Mouse (Mus musculus): Measurements from ENCODE around the gene Unc5b. TPM values are rescaled to one million over a fixed set of nuclear protein-coding genes. Genes with fewer than 3 reads are reported as not detected.
A peak's percentile ranks its signal among the peaks of the same experiment; 100 is the strongest.

The Unc5b gene
- total and polyA plus RNA-seq, 2 experiments from 2014 or later = 4.9 to 50.5 TPM

DNA sequence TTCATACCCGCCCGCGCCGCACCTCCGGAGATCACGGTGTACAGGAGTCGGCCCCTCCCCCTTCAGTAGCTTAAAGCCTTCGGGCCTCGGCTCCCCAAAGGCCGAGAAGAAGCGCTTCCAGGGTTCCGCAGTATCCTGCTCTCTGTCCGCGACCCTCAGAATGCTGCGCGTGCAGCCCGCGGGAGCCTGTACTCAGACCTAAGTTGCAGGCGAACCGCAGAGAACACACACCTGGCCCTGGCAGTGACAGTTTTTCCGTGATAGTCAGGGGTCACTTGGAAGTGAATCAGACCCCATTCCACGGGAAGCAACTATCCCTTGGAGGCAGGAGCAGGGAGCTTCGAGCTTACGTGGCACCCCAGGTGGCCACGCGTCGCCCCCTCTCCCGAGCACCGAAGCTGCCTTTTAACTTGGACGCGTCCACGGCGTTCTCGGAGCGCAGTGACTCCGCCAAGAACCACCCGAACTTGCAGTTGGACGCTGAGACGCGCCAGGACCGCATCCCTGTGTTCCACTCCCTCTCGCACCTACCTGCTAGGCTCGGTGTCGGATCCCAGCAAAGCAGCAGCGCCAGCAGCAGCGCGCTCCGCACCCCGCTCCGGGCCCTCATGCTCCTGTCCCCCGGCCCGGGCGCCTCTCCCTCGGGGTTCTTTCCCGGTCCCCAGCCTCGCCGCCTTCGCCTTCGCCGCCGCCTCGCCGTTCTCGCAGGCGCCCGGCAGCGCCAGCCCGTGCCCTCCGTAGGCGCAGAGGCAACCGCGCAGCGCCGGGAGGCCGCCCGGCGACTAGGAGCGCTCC lies 628 bp downstream of the Unc5b start:
- TF ChIP-seq CTCF (IDR thresholded peaks at IDR 0.05; ENCODE audit: low read depth) = no peak
- TF ChIP-seq EP300 (IDR thresholded peaks at IDR 0.05; ENCODE audit: low read depth) = no peak
- under 1% methylated on average over 78 of the region's 78 CpGs for WGBS
- peak overlapping the region; percentile 73 for H3K4me3 ChIP-seq (ENCODE audit: low read depth, low read length)
- peak overlapping the region; percentile 80 for H3K9ac ChIP-seq (replicated peaks; ENCODE audit: low read depth, low read length)
- H3K9me3 ChIP-seq (replicated peaks; ENCODE audit: control insufficient read depth, low read length) = no peaks in the 10 kb centered on the region
- H3K27ac ChIP-seq (ENCODE audit: low read depth) = peak overlapping the region; percentile 91
- peaks cover 19% of the 10 kb centered on the region; the same call in 1 of the 2 replicates for H3K4me1 ChIP-seq (ENCODE audit: control insufficient read depth, insufficient read depth)
- H3K4me2 ChIP-seq (ENCODE audit: low read depth, low read length) = peak overlapping the region; percentile 83
- H3K27me3 ChIP-seq (ENCODE audit: control insufficient read depth, insufficient read depth, low read length) = no peaks in the 10 kb centered on the region; the same call in 1 of the 2 replicates
- DNase-seq (ENCODE audit: low spot score) = no peak
- no peaks in the 10 kb centered on the region for H3K36me3 ChIP-seq (replicated peaks; ENCODE audit: control insufficient read depth, insufficient read depth, low read length)
- ATAC-seq (ENCODE audit: insufficient read depth, low read depth) = peak; percentile 4

DNA sequence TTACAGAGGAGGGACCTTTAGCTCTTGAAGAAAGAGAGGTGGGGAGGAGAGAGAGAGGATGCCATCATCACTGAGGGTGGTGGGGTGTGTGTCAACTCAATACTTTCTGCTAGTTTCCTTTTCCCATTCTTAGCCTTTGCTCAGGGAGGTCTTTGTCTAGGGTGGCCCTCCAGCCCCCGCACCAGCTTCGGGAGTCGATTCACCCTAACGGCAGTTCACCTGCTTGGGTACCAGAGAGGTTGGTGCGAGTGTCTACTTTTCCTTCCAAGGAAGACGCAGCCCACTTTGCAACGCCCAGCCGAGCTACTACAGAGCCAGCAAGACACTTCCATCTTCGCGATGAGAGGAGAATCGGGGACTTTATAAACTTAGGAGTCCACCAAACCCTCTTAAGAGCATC lies 1.4 kb downstream of the Unc5b start:
- H3K4me3 ChIP-seq (ENCODE audit: low read depth, low read length) = peak overlapping the region; percentile 73
- H3K9me3 ChIP-seq (replicated peaks; ENCODE audit: control insufficient read depth, low read length) = no peaks in the 10 kb centered on the region
- H3K27me3 ChIP-seq (ENCODE audit: control insufficient read depth, insufficient read depth, low read length) = no peaks in the 10 kb centered on the region; the same call in 1 of the 2 replicates
- ATAC-seq (ENCODE audit: insufficient read depth, low read depth) (no peak), DNase-seq (ENCODE audit: low spot score) (no peak)
- no peak overlapping the region for H3K27ac ChIP-seq (ENCODE audit: low read depth)
- H3K4me1 ChIP-seq (ENCODE audit: control insufficient read depth, insufficient read depth) = peaks cover 19% of the 10 kb centered on the region; the same call in 1 of the 2 replicates
- peak overlapping the region; percentile 80 for H3K9ac ChIP-seq (replicated peaks; ENCODE audit: low read depth, low read length)
- TF ChIP-seq CTCF (IDR thresholded peaks at IDR 0.05; ENCODE audit: low read depth) = no peak
- H3K4me2 ChIP-seq (ENCODE audit: low read depth, low read length) = peak overlapping the region; percentile 83
- H3K36me3 ChIP-seq (replicated peaks; ENCODE audit: control insufficient read depth, insufficient read depth, low read length) = no peaks in the 10 kb centered on the region
- under 1% methylated on average over 11 of the region's 11 CpGs for whole genome bisulfite sequencing

DNA sequence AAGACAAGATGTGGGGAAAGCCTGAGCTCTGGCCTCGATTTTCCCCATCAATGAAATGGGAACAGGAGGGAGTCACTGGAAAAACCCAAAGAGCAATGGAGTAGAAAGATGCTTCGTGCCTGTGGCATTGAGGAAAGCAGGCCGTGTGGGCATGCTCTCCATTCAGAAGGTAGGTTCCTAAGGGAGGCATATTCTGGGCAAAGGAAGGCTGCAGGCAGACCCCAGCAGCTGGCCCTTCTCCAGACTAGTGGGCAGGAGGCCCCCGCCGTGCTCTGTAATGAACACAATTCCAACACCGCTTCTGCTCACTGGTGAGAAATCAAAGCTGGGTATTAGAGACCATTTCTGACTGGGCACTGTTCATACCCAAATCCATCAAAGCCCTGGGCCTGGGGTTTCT lies 2.3 kb downstream of the Unc5b start:
- Histone ChIP-seq H3K4me2 (ENCODE audit: low read depth, low read length) (peak overlapping the region; percentile 83), H3K27ac (ENCODE audit: low read depth) (no peak overlapping the region), H3K36me3 (replicated peaks; ENCODE audit: control insufficient read depth, insufficient read depth, low read length) (no peaks in the 10 kb centered on the region), H3K4me3 (ENCODE audit: low read depth, low read length) (peak overlapping the region; percentile 73), H3K9ac (replicated peaks; ENCODE audit: low read depth, low read length) (no peak overlapping the region), H3K4me1 (ENCODE audit: control insufficient read depth, insufficient read depth) (peaks cover 19% of the 10 kb centered on the region; the same call in 1 of the 2 replicates), H3K27me3 (ENCODE audit: control insufficient read depth, insufficient read depth, low read length) (no peaks in the 10 kb centered on the region; the same call in 1 of the 2 replicates), H3K9me3 (replicated peaks; ENCODE audit: control insufficient read depth, low read length) (no peaks in the 10 kb centered on the region)
- 60% methylated on average over 6 of the region's 6 CpGs for WGBS
- ATAC-seq (ENCODE audit: insufficient read depth, low read depth) = no peak
- TF ChIP-seq CTCF (IDR thresholded peaks at IDR 0.05; ENCODE audit: low read depth) (no peak), EP300 (IDR thresholded peaks at IDR 0.05; ENCODE audit: low read depth) (no peak)
- no peak for DNase-seq (ENCODE audit: low spot score)

DNA sequence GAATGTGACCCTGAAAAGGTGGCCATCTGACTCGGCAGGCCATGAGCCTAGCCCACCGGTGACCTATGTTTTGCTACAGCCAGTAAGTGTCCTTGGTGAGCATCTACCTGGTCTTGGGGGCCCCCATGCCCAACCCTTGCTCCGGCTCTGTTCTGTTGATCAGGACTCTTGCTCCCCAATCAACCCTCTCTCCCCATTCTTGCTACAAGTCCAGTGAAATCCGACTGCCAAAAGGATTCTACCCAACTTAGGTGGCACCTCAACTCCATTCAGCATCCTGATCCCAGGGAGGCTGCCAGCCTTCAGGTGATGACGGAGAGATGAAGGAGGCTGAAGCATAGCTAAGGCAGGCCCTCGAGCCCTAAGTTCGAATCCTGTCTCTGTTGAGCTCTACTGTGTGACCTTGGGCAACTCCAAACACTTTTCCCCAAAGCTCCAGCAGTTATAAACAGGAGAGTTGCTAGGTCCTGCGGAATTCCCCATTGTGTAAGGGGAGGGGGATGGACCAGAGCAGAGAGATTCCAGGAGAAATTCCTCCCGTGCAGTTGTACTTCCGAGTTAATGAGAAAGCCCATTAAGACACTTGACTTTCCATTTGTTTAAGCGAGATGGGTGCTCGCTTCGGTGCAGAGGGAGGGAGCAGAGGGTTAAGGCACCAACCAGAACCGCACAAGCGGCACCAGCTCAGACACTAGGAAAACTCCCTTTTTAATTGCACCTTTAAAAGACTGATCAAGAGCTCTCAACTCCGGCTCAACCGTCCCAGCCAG lies 3.3 kb downstream of the Unc5b start:
- H3K27me3 ChIP-seq (ENCODE audit: control insufficient read depth, insufficient read depth, low read length) = no peaks in the 10 kb centered on the region; the same call in 1 of the 2 replicates
- 56% methylated on average over 17 of the region's 17 CpGs for WGBS
- H3K9ac ChIP-seq (replicated peaks; ENCODE audit: low read depth, low read length) = no peak overlapping the region

GRCm38 (mm10) chr10:60827266-60827665 lies 4.1 kb downstream of the Unc5b start:
- DNase-seq (ENCODE audit: low spot score) = no peak

More for the DNA sequence above, 3.3 kb downstream of the Unc5b start:
- H3K4me1 ChIP-seq (ENCODE audit: control insufficient read depth, insufficient read depth) = peaks cover 27% of the 10 kb centered on the region; the same call in 1 of the 2 replicates
- DNase-seq (ENCODE audit: low spot score) (no peak), ATAC-seq (ENCODE audit: insufficient read depth, low read depth) (no peak)
- H3K4me3 ChIP-seq (ENCODE audit: low read depth, low read length) = peak overlapping the region; percentile 73
- H3K36me3 ChIP-seq (replicated peaks; ENCODE audit: control insufficient read depth, insufficient read depth, low read length) = no peaks in the 10 kb centered on the region
- no peak overlapping the region for H3K27ac ChIP-seq (ENCODE audit: low read depth)
- H3K9me3 ChIP-seq (replicated peaks; ENCODE audit: control insufficient read depth, low read length) = no peaks in the 10 kb centered on the region
- no peak for TF ChIP-seq EP300 (IDR thresholded peaks at IDR 0.05; ENCODE audit: low read depth)
- no peak for TF ChIP-seq CTCF (IDR thresholded peaks at IDR 0.05; ENCODE audit: low read depth)
- peak overlapping the region; percentile 83 for H3K4me2 ChIP-seq (ENCODE audit: low read depth, low read length)

More at GRCm38 (mm10) chr10:60827266-60827665, 4.1 kb downstream of the Unc5b start:
- H3K4me2 ChIP-seq (ENCODE audit: low read depth, low read length) = peak overlapping the region; percentile 83
- ATAC-seq (ENCODE audit: insufficient read depth, low read depth) = no peak
- H3K27me3 ChIP-seq (ENCODE audit: control insufficient read depth, insufficient read depth, low read length) = no peaks in the 10 kb centered on the region; the same call in 1 of the 2 replicates
- 18% methylated on average over 4 of the region's 5 CpGs for WGBS
- peak overlapping the region; percentile 73 for H3K4me3 ChIP-seq (ENCODE audit: low read depth, low read length)
- peaks cover 32% of the 10 kb centered on the region; the same call in 1 of the 2 replicates for H3K4me1 ChIP-seq (ENCODE audit: control insufficient read depth, insufficient read depth)
- H3K9ac ChIP-seq (replicated peaks; ENCODE audit: low read depth, low read length) = peak overlapping the region; percentile 18
- TF ChIP-seq EP300 (IDR thresholded peaks at IDR 0.05; ENCODE audit: low read depth) (no peak), CTCF (IDR thresholded peaks at IDR 0.05; ENCODE audit: low read depth) (no peak)
- no peak overlapping the region; the same call in 1 of the 2 replicates for H3K27ac ChIP-seq (ENCODE audit: low read depth)
- H3K9me3 ChIP-seq (replicated peaks; ENCODE audit: control insufficient read depth, low read length) = no peaks in the 10 kb centered on the region
- H3K36me3 ChIP-seq (replicated peaks; ENCODE audit: control insufficient read depth, insufficient read depth, low read length) = no peaks in the 10 kb centered on the region

Data from heart, postnatal 0 days (tissue).